Mouse (Mus musculus) retina, postnatal 1 day (tissue): ENCODE measurements at regions not wholly inside any gene's neighbourhood (a gene's known extent, or its start where the extent isn't known, plus 50 kb on each side); places are given as distances from the start of the nearest gene placed in this dataset.
A peak's percentile ranks its signal among the peaks of the same experiment; 100 is the strongest.

Experiments
- DNase-seq: peaks from one replicate; pipeline ENCODE4 v3.0.0-alpha.2; 2012

DNA sequence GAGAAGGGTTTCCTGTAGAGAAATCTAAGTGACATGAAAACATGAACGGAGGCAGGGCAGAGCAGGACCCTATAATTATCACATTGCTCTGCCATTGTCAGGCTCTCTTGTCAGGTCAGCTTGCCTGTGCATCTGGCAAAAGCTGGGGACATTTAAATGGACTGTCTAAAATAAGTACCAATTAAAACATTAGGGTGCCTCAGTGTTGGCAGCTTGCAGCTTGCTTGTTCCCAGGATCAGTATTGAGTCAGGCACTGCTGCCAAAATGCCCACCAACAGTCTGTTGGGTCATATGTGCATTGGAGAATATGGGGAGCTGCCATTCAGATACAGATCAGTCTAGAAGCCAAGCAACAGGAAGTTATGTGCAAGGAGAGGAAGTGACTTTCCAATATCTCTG, 349.5 kb upstream of the B3gat1 start:
- no peak for DNase-seq

DNA sequence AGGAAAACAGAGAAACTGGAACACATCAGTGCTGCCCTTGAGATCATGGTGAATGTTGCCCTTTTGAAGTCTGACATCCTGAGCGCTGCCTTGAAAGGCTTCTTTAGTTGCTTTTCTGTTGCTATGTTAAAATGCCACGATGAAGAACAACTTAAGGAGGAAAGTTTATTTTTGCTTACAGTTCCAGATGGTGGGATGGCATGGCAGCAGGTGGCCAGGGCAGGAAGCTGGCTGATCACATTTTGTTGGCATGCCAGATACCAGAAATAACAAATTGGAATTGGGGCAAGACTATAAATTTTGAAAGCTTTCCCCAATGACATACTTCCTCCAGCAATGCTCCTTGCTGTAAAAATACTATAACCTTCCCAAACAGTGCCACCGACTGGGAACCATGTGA, 334.9 kb upstream of the B3gat1 start:
- no peak for DNase-seq

DNA sequence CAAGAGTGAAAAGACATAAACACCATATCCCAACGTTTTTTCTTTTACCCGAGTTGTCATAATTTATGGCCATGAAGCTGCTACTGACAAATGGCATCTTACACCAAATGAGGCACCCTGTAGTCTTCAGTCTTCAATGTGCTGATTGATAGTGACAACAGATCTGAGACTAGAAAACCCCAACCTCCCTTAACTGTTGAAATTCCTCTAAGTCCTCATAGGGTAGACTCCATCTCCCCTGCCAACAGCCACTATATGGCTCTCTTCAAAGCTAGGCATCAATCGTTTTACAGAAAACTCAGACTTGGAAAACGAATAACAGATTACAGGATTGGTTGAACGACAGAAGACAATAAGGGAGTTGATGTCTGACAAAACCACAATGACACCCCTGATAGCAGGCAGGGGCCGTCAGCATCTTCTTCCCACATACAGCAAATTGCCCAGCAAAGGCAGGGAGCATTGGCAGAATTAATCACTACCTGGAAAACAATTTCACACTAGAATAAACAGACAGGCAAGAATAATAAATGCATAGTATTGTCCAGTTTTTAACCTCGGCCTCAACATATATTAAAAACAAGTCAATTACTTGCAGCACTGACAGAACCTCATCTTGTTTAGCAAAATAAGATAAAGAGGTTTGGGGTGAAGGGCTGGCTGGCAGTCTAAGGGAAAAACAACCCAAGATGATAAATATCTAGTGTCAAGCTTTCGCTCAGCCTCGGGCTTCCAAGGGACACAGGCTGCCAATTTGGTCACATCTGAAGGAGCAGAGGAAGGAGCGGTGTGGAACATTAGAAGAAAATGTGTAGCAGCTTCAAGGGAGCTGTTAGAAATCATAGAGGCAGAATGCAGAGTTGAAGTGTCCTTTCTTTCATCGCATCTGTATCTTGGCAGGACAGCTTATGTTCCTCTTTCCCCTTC, 310.4 kb upstream of the B3gat1 start:
- no peak for DNase-seq

DNA sequence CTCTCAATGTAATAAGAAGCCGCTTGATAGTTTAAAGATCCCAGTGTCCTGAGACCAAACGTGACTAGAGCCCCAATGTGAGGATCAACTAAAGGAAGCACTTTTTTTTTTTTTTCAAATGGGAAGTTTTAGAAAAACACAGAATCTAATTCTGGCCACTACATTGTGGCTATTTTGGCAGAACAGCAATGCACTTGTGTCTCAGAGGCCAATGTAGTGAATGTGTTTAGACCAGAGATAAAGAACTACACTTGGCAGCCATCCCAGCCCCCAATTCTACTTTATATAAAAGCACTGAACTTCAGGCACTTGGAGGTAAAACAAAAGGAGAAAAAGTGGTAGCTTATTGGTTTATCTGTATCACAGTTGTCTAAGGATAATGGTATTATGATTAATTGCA, 298.0 kb upstream of the B3gat1 start:
- DNase-seq: no peak

DNA sequence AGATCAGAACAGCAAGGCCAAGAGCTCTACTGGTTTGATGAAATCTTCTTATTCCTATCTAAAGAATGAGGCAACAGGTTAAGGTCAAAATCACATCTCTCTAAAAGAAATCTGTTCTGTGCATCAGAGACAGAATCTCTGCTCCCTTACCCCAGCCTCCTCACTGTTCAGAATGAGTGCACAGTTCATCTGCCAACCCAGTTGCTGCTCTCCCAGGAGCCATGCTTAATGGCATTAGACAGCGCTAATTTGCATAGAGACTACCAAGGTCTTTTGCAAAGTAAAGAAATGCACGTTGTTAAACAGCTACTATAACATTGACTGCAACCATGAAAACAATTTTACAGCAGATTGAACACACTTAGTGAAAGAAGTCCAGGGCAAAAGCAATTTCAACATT, 296.3 kb upstream of the B3gat1 start:
- no peak for DNase-seq

DNA sequence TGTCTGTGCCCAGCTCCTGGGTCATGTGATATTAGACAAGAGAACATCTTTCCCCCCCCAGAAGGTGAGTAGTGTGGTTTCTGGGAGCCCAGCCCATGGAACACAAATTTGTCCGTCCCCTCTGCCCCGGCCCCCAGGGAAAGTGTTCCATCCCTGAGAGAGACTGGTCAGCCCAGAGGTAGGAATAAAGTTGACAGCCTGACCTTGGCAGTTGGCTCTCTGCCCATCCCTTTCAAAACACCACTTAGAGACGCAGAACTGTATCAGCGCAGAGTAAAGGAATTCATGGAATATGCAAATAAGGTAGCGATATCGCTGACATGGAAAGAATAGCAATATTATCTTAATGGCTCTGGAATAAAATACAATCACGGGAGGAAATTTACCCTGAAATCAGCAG, 279.6 kb upstream of the B3gat1 start:
- DNase-seq: no peak

DNA sequence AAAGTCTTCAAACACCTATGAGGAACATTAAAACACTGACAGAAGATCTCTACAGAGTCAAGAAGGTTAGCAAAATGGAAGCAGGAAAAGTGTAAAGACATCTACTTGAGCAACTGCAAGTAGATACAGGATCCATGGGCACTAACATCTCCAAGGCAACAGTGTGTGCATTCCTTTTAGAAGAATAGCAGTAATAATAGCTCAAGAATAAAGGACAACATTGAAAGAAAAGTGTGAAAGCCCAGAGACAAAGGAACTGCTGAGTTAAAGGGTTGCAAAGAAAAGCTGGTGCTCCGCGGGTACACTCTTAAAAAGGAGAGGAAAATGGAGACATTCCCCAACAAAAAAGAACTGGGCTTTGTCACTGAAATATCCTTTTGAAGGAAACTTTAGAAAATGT, 272.4 kb upstream of the B3gat1 start:
- no peak for DNase-seq

DNA sequence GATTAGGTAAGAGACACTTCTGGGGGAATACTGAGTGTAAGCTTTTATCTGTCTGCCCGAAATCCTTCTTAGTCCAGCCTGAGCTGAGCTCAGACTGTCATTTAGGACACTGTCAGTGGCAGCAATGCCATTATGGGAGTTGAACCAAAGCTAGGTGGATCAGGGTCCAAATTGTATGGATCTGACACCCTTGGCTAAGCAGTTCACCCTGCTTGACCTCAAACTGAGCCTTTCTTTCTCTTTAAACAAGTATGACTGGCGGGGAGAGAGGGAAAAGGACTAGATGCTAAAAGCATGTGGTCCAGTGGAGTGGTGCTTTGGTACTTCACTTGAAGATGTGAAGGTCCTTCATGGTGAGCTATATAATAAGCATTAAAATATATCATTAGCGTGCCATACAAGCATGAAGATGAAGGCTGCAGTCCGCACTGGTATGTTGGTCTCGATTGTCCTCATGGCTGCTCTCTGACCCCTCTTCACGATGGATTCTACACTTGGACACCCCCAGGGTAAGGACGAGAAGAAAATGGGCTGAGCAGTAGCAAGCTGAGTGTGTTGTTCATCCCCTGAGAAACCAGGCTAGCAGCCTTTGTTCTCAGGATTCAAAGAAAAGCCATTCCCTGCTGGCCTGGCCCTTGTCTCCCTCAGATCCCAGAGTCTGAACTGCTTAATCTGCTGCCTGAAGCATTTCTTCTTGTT, 262.7 kb upstream of the B3gat1 start:
- DNase-seq: no peak

DNA sequence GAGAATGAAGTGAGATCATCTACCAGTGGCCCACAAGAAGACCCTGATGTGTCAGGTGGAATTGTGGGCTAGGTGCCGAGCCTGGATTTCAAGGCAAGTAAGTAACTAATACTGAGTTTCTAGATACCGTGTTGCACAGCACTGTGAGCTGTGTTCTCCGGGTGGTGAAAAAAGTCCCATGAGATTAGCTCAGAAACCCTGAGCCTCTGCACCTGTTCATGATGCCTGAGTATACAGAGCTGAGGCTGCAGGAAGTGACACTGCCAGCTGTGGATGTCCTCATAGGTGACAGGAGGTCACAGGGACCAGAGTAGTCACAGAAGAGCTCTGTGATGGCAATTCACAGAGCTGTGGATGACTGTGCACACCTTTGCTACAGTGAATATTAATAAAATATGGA, 257.2 kb upstream of the B3gat1 start:
- DNase-seq: no peak

DNA sequence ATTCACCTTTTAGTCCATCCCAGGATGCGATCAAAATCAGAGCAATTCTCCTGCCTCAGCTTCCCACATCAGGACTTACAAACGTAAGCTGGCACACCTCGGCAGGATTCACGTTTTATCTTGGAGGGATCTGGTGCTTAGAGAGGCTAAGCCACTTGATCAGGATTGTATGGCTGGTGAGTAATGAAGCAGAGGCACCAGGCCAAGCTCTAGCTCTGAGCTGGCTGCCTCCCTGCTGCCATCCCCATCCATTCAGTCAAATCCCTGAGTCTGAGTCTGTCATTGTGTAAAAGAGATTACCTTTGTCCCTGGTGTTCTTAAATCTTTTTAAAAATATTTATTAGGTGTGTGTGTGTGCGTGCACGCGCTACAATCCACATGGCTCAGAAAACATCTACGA, 252.6 kb upstream of the B3gat1 start:
- DNase-seq: no peak

DNA sequence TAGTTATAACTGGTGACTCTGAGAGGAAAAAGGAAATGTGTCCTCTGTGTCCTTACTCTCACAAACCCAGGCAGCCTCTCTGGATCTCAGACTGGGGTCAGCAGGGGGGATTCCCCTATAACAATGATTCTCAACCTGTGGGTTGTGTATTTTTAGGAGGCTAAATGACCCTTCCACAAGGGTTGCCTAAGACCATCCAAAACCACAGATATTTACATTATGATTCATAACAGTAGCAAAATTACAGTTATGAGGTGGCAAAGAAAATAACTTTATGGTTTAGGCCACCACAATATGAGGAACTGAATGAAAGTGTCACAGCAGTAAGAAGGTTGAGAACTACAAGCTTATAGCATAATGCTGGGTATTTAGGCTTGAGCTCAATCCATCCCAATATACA, 251.6 kb upstream of the B3gat1 start:
- DNase-seq: no peak

DNA sequence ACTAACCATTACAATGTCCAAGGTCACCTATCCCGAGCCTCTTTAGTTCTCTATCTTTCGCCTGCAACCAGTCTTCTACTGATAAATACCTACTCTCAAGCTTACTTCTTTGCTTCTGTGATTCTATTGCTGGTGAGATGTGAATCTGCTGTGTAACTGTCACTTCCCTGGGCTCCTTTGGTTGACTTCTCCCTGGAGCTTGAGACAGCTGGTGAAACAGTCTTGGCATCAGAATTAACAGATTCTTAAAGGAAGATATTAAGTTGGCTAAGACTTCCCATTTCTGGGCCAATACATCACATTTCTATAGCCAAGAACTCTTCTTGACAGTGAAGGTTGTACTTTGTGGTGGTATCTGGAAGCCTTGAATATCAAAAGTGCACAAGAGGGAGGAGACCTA, 239.8 kb upstream of the B3gat1 start:
- no peak for DNase-seq

DNA sequence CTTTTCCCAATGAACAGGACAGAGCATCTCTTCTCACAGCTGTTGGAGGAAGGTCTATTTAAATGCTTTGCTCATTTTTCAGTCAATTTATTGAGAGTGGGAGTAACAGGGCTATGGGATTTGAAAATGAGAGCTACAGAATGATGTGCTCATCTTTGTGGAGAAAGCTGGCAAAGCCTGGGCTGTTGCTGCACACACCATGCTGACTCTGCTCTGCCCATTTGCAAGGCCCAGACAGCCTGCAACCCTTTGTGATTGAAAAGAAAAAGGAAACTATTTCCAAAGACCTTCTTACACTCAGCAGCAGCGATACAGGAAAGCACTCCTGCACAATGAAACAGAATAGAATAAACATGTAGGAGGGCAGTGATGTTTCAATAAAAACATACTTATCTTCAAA, 231.5 kb upstream of the B3gat1 start:
- DNase-seq: no peak

DNA sequence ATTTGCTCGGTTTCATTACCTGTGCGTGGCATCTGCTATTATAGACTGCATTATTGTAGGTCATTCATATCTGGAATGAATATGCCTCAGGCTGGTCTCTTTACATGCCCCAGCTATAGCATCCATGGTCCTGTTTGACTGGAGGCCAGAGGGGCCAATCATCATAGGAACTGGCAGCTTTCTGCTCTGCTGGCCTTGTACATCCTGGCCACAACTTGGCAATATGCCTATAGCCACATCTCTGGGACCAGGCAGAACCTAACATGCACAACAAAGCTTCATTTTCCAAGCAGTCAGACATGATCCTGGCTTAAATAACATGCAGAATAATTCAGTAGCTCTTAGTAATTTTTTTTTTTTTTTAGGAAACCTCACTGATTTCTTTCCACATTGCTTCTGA, 227.6 kb upstream of the B3gat1 start:
- DNase-seq: peak; percentile 9

DNA sequence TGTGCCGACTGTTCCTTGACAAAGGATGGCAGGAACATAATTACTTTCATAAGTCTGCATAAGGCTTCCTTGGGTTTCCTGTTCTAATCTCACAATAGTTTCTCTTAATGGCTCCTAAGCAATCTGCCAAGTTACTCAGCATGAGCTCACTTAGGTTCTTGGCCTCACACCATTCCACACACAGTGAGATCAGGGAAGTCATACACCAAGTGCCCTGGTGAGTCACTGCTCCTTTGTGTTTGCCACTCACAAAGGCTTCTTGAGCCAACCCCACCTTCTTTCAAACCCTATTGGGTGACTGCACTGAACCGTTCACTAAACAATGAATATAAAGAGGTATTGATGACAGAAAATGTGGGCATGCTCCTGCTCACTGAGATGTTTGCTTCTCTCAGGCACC, 214.9 kb upstream of the B3gat1 start:
- DNase-seq: no peak

DNA sequence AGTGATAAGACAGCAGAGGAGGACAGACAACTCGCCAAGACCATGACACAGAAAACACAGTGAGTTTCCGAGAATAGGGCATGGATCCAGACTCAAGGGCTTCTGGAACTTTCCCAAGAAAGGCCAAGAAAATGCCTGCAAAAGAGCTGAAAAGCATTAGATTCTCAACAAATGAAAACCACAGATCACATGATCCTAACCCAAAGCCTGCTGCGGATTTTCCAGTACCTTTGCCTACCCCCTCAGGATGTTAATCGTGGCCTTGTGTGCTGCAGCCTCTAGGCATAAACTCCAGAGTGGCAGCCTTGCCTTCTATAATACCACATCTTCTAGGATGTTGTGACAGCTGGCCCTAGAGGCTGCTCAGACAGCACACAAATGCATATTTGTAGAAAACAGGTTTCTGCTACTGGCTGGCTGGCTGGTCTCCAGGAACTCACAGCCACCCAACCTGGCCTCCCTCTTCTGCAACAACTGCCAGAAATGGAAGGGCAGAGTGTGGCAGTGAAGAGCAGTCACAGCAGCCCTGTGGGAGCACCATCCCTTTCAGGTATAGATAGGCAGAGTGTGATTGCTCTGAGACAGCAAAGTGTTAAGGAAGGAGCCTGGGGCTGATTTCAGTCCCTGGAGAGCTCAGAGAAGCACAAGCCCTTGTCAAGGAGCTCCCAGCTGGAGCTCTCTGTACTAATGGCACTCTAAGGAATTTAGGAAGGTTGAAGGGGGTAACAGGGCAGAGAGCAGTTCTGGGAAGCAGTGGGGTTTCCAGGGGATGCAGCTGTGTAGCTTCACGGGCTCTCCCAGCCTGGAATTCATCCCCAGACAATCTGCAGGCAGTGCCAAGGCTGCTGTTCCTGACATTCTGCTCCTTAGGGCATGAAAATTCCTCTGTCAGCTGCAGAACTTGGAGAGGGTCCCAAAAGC, 213.7 kb upstream of the B3gat1 start:
- DNase-seq: peak; percentile 12

DNA sequence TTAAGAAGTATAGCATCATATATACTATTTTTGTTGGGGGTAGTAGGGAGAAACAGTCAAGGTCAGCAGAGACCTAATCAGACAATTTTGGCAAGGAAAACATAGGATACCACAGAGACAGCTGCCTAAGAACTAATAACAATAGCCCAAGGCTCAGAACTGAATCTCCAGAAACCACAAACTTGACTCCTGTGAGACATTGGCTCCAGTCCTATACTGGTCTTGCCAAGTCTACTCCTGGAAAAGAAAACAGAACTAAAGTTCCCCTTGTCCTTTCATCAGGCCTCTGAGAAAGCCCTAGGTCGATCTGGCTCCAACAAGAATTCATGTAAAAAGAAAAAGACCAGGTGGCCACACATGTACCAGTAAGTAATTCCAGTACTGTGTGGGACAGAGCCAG, 209.4 kb upstream of the B3gat1 start:
- no peak for DNase-seq

DNA sequence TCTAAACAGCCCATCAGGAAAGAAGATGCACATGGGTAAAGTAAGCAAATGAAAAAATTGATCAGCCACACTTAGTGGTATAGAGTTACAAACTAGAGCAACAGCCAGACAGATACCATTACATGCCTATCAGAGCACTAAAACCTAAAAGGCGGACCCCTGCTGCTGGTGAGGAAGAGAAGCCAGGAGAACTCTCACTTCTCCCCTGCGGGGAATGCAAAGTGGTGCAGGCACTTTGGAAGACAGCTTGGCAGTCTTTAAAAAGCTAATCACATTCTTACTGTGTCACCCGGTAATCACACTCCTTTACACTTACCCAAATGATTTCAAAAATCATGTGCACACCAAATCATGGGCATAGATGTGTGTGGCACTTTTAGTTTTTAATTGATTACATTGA, 204.8 kb upstream of the B3gat1 start:
- no peak for DNase-seq

DNA sequence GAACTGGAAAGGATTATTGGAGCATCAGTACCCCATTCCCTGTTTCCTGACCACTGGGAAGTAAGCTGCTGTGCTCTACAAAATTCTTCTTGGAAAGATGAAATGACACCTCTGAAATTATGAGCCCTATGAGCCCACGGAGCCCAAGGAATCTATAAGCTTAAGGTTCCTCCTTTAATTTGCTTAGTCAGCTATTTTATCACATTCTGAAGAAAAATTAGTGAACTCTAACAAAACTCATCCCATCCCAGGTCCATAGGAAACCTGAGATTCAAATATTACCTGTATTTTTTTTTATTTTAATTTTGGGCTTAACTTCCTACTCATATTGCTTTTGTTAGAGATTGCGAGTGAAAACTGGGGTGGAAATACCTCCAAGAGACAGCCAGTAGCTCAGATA, 194.5 kb upstream of the B3gat1 start:
- no peak for DNase-seq

DNA sequence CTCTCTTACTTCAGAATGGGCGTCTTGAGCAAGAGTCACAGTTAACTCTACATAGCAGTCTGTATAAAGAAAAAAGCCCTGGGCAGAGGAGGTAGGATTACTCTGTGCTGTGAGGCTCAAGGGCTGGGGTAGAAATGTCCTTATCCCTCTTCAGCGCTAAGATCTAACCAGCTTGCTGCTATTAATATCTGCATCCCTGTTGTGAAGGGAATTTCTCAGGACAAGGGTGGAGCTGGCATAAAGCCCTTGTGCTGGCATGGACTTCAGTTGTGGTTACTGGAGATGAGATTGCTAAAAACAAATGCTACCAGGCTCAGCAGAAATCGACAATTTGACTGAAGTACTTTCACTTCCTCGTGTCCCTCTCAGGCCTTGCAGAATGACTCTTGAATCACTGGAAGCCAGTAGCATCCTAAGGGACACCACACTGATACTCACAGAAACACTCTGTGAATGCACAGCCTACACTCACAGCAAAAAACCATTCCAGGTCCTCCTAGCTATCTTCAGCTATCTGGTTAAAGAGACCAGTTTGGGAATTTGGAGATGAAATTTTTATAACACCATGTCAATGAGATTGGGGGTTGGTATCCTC, 185.1 kb upstream of the B3gat1 start:
- DNase-seq: no peak

DNA sequence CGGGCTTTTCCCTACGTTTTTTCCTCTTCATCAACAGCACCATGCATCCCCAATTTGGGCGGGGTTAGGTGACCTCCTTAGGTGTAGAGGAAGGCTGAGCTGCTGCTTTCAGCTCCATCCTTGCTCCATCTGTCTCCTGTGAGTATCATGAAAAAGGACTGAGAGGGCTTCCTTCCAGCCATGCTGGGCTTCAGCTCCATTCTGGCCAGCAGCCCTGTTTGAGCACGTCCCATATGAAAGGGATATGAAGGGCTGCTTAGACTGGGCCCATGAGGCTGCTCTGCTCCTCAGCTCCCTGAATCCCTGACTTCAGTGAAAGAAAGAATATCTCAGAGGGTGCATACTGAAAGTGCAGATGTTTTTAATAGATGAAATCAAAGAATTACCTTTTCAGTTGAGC, 184.4 kb upstream of the B3gat1 start:
- DNase-seq: no peak

DNA sequence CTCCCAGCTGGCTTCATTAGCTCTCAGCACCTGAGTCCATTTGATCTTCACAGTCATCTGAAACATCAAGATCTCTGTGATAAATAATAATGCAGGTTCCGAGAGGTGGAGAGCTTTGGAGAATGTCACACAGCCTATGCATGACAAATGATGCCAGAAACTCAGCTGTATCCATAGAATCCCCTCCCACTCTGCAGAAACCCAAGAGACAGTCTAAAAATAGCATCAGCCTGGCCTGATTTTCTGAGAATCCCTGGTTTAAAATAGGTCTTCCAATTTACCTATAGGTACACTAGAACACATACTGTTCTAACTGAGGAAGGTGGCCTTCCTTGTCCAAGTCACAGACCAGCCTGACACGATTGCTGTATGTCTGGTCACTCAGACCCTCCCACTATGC, 184.0 kb upstream of the B3gat1 start:
- no peak for DNase-seq

DNA sequence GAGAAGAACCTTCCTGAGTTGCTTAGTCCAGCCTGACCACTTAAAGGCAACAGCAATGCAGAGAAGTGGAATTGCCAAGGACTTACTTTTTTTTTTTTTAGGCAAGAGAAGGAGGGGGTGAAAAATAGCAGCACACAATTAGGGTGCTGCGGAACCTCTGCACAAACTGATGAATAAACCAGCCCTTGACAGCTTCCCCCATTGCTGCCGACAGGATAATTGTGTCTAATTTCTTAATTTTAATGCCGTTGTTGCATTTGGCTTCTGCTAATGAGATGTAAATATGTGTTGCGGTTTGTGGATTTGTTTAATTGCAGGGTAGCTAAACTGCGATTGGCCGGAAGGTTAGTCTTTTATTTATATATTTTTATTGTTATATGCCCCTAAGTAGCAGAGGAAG, 157.5 kb upstream of the B3gat1 start:
- DNase-seq: no peak
